Mouse (Mus musculus) embryonic facial prominence, embryonic 14.5 days (tissue): Measurements from ENCODE around the gene Cdc40. TPM values are rescaled to one million over a fixed set of nuclear protein-coding genes. Genes with fewer than 3 reads are reported as not detected.

Experiments
- ATAC-seq: fragments of 200-750 bp; cut with Nextera tagmentation; 2 replicates; pipeline ENCODE4 v1.8.0; 2017; ENCODE audit warnings: low read depth, moderate number of reproducible peaks, moderate TSS enrichment
- DNase-seq: peaks from one replicate; pipeline ENCODE4 v3.0.0-alpha.2; 2015; ENCODE audit warnings: low spot score
- H3K27ac ChIP-seq: fragments of 300-500 bp; sonication (generic); replicated peaks from 2 replicates; pipeline ENCODE4 v1.5.1; 2014; ENCODE audit warnings: low read depth, mild to moderate bottlenecking, low read length, moderate library complexity
- H3K27me3 ChIP-seq: fragments of 300-500 bp; sonication (generic); replicated peaks from 2 replicates; pipeline ENCODE4 v1.6.1; 2014; ENCODE audit warnings: low read length; ENCODE audit not compliant: control insufficient read depth, insufficient read depth
- H3K36me3 ChIP-seq: fragments of 300-500 bp; sonication (generic); 2 replicates; pipeline ENCODE4 v1.6.1; 2014; ENCODE audit warnings: low read length, mixed read lengths; ENCODE audit not compliant: control insufficient read depth, insufficient read depth
- H3K4me1 ChIP-seq: fragments of 300-500 bp; sonication (generic); 2 replicates; pipeline ENCODE4 v1.6.1; 2014; ENCODE audit warnings: antibody characterized with exemption, low read length; ENCODE audit not compliant: control insufficient read depth, insufficient read depth
- H3K4me2 ChIP-seq: fragments of 300-500 bp; sonication (generic); 2 replicates; pipeline ENCODE4 v1.6.1; 2014; ENCODE audit warnings: low read depth, mild to moderate bottlenecking, low read length, moderate library complexity, mixed read lengths
- H3K4me3 ChIP-seq: fragments of 300-500 bp; sonication (generic); 2 replicates; pipeline ENCODE4 v1.5.1; 2014; ENCODE audit warnings: low read depth, mild to moderate bottlenecking, low read length
- H3K9ac ChIP-seq: fragments of 300-500 bp; sonication (generic); 2 replicates; pipeline ENCODE4 v1.6.1; 2014; ENCODE audit warnings: low read depth, mild to moderate bottlenecking, low read length, moderate library complexity, mixed read lengths
- H3K9me3 ChIP-seq: fragments of 300-500 bp; sonication (generic); 2 replicates; pipeline ENCODE4 v1.6.1; 2016; ENCODE audit warnings: low read length; ENCODE audit not compliant: control insufficient read depth
- WGBS: fragments of 180-500 bp; shearing (Covaris S2); extraction: QIAGEN DNeasy Blood & Tissue Kit; methylation state at CpG from one replicate; pipeline ENCODE4 v1.1.7; 2014; 5-methylcytosine and 5-hydroxymethylcytosine counted together
- polyA plus RNA-seq: library from polyadenylated mRNA; unstranded; fragments of >200 nt; fragmentation: Nextera tagmentation; extraction: Ambion mirVana; gene quantifications from 2 replicates; pipeline ENCODE4 v1.2.1, GENCODE M21; 2014

Gene Cdc40
- polyA plus RNA-seq, 1 experiment from 2014 or later = 27.1 TPM

- no peak for ATAC-seq
- no peak overlapping the region for H3K4me3 ChIP-seq
- H3K9me3 ChIP-seq = no peaks in the 10 kb centered on the region
- H3K4me1 ChIP-seq = peaks cover 12% of the 10 kb centered on the region
- no peaks in the 10 kb centered on the region for H3K27me3 ChIP-seq
- H3K9ac ChIP-seq = no peak overlapping the region
- no peak overlapping the region for H3K27ac ChIP-seq
- no peak for DNase-seq
- no peaks in the 10 kb centered on the region; the same call in 1 of the 2 replicates for H3K36me3 ChIP-seq
- WGBS = 69% methylated on average over 3 of the region's 3 CpGs
- H3K4me2 ChIP-seq = no peak overlapping the region
These were observed 1.9 kb downstream of the Cdc40 start for GRCm38 (mm10) chr10:40881236-40881635.

- H3K36me3 ChIP-seq = no peaks in the 10 kb centered on the region; the same call in 1 of the 2 replicates
- H3K27ac ChIP-seq = no peak overlapping the region
- H3K4me3 ChIP-seq = no peak overlapping the region
- no peaks in the 10 kb centered on the region for H3K9me3 ChIP-seq
- no peaks in the 10 kb centered on the region for H3K27me3 ChIP-seq
- WGBS = 85% methylated on average over 9 of the region's 9 CpGs
- DNase-seq (no peak), ATAC-seq (no peak)
- H3K4me2 ChIP-seq = no peak overlapping the region
- H3K4me1 ChIP-seq = peaks cover 12% of the 10 kb centered on the region
- H3K9ac ChIP-seq = no peak overlapping the region
These were observed 3.1 kb downstream of the Cdc40 start for GRCm38 (mm10) chr10:40879969-40880368.

GRCm38 (mm10) chr10:40878246-40878645, 4.9 kb downstream of the Cdc40 start:
- WGBS = 85% methylated on average over 3 of the region's 3 CpGs
- no peaks in the 10 kb centered on the region for H3K27me3 ChIP-seq
- DNase-seq (no peak), ATAC-seq (no peak)
- no peaks in the 10 kb centered on the region; the same call in 1 of the 2 replicates for H3K36me3 ChIP-seq
- no peak overlapping the region for H3K9ac ChIP-seq
- no peak overlapping the region for H3K4me3 ChIP-seq
- H3K4me1 ChIP-seq = peaks cover 9% of the 10 kb centered on the region
- H3K9me3 ChIP-seq = no peaks in the 10 kb centered on the region
- H3K27ac ChIP-seq = no peak overlapping the region
- H3K4me2 ChIP-seq = no peak overlapping the region

- Histone ChIP-seq H3K4me3 (no peak overlapping the region), H3K4me1 (no peaks in the 10 kb centered on the region), H3K4me2 (no peak overlapping the region), H3K27me3 (no peaks in the 10 kb centered on the region), H3K9me3 (no peaks in the 10 kb centered on the region), H3K27ac (no peak overlapping the region), H3K9ac (no peak overlapping the region), H3K36me3 (no peaks in the 10 kb centered on the region)
- 93% methylated on average over 2 of the region's 2 CpGs for WGBS
- DNase-seq = no peak
- no peak for ATAC-seq
These were observed 11.1 kb downstream of the Cdc40 start for GRCm38 (mm10) chr10:40872052-40872451.

- ATAC-seq (no peak), DNase-seq (no peak)
- Histone ChIP-seq H3K9ac (no peak overlapping the region), H3K9me3 (no peaks in the 10 kb centered on the region), H3K4me1 (no peaks in the 10 kb centered on the region), H3K27me3 (no peaks in the 10 kb centered on the region), H3K4me3 (no peak overlapping the region), H3K4me2 (no peak overlapping the region), H3K27ac (no peak overlapping the region), H3K36me3 (no peaks in the 10 kb centered on the region)
- 91% methylated on average over 2 of the region's 2 CpGs for WGBS
These were observed 11.8 kb downstream of the Cdc40 start for GRCm38 (mm10) chr10:40871301-40871700.

GRCm38 (mm10) chr10:40868081-40868480, 15.0 kb downstream of the Cdc40 start:
- H3K4me1 ChIP-seq = no peaks in the 10 kb centered on the region
- peaks cover 23% of the 10 kb centered on the region for H3K36me3 ChIP-seq
- no peak overlapping the region for H3K9ac ChIP-seq
- no peak for ATAC-seq
- no peaks in the 10 kb centered on the region for H3K27me3 ChIP-seq
- no peak overlapping the region for H3K4me3 ChIP-seq
- 92% methylated on average over 2 of the region's 2 CpGs for WGBS
- DNase-seq = no peak
- H3K27ac ChIP-seq = no peak overlapping the region
- no peak overlapping the region for H3K4me2 ChIP-seq
- peaks cover 6% of the 10 kb centered on the region; the same call in 1 of the 2 replicates for H3K9me3 ChIP-seq

- Histone ChIP-seq H3K4me3 (no peak overlapping the region), H3K9me3 (no peaks in the 10 kb centered on the region), H3K4me2 (no peak overlapping the region), H3K9ac (no peak overlapping the region), H3K4me1 (no peaks in the 10 kb centered on the region), H3K27ac (no peak overlapping the region), H3K36me3 (peaks cover 10% of the 10 kb centered on the region; the same call in 1 of the 2 replicates), H3K27me3 (no peaks in the 10 kb centered on the region)
- no peak for ATAC-seq
- 78% methylated on average over 8 of the region's 8 CpGs for WGBS
- no peak for DNase-seq
These were observed 25.5 kb downstream of the Cdc40 start for GRCm38 (mm10) chr10:40857599-40857998.

- no peak for DNase-seq
- Histone ChIP-seq H3K36me3 (peaks cover 7% of the 10 kb centered on the region; the same call in 1 of the 2 replicates), H3K4me3 (no peak overlapping the region), H3K27me3 (no peaks in the 10 kb centered on the region), H3K9me3 (no peaks in the 10 kb centered on the region), H3K4me2 (no peak overlapping the region), H3K27ac (no peak overlapping the region), H3K9ac (no peak overlapping the region), H3K4me1 (no peaks in the 10 kb centered on the region)
- WGBS = 80% methylated on average over 7 of the region's 7 CpGs
- ATAC-seq = no peak
These were observed 26.4 kb downstream of the Cdc40 start for GRCm38 (mm10) chr10:40856703-40857102.

- whole genome bisulfite sequencing = 76% methylated on average over 2 of the region's 2 CpGs
- no peak for DNase-seq
- H3K9ac ChIP-seq = no peak overlapping the region
- H3K9me3 ChIP-seq = no peaks in the 10 kb centered on the region
- no peak overlapping the region for H3K4me2 ChIP-seq
- no peak overlapping the region for H3K27ac ChIP-seq
- no peaks in the 10 kb centered on the region for H3K4me1 ChIP-seq
- peaks cover 7% of the 10 kb centered on the region; the same call in 1 of the 2 replicates for H3K36me3 ChIP-seq
- no peak overlapping the region for H3K4me3 ChIP-seq
- no peaks in the 10 kb centered on the region for H3K27me3 ChIP-seq
- no peak for ATAC-seq
These were observed 27.5 kb downstream of the Cdc40 start for GRCm38 (mm10) chr10:40855616-40856015.
